Mouse (Mus musculus): ENCODE measurements around the gene Cmas.
A peak's percentile ranks its signal among the peaks of the same experiment; 100 is the strongest.

The Cmas gene

GRCm38 (mm10) chr6:142789736-142790135 lies 33.2 kb downstream of the Cmas start:
- no peak for DNase-seq (ENCODE audit: extremely low spot score, low read depth, low spot score)

- DNase-seq (ENCODE audit: extremely low spot score, low read depth, low spot score) = no peak
Observed at GRCm38 (mm10) chr6:142792241-142792968, 35.9 kb downstream of the Cmas start.

- DNase-seq (ENCODE audit: extremely low spot score, low read depth, low spot score) = no peak
Observed at GRCm38 (mm10) chr6:142793468-142793867, 37.0 kb downstream of the Cmas start.

GRCm38 (mm10) chr6:142795087-142795486 lies 38.6 kb downstream of the Cmas start:
- DNase-seq (ENCODE audit: extremely low spot score, low read depth, low spot score) = no peak

GRCm38 (mm10) chr6:142795655-142796441 lies 39.4 kb downstream of the Cmas start:
- DNase-seq (ENCODE audit: extremely low spot score, low read depth, low spot score) = no peak

- no peak for DNase-seq (ENCODE audit: extremely low spot score, low read depth, low spot score)
Observed at GRCm38 (mm10) chr6:142797996-142798395, 41.5 kb downstream of the Cmas start.

- no peak for DNase-seq (ENCODE audit: extremely low spot score, low read depth, low spot score)
Observed at GRCm38 (mm10) chr6:142798837-142799236, 42.4 kb downstream of the Cmas start.

GRCm38 (mm10) chr6:142799704-142800374 lies 43.4 kb downstream of the Cmas start:
- DNase-seq (ENCODE audit: extremely low spot score, low read depth, low spot score) = no peak

GRCm38 (mm10) chr6:142801687-142802086 lies 45.2 kb downstream of the Cmas start:
- no peak for DNase-seq (ENCODE audit: extremely low spot score, low read depth, low spot score)

- no peak for DNase-seq (ENCODE audit: extremely low spot score, low read depth, low spot score)
Observed at GRCm38 (mm10) chr6:142802617-142803525, 46.4 kb downstream of the Cmas start.

- no peak for DNase-seq (ENCODE audit: extremely low spot score, low read depth, low spot score)
Observed at GRCm38 (mm10) chr6:142804402-142804801, 47.9 kb downstream of the Cmas start, which contains the start of gene Sult6b2. Sult6b2 (minus strand) TSS chr6:142804502.

- DNase-seq (ENCODE audit: extremely low spot score, low read depth, low spot score) = no peak
Observed at GRCm38 (mm10) chr6:142806326-142806725, 49.8 kb downstream of the Cmas start.

GRCm38 (mm10) chr6:142809373-142810098 lies 53.0 kb downstream of the Cmas start:
- no peak for DNase-seq (ENCODE audit: extremely low spot score, low read depth, low spot score)

GRCm38 (mm10) chr6:142810239-142810638 lies 53.8 kb downstream of the Cmas start:
- no peak for DNase-seq (ENCODE audit: extremely low spot score, low read depth, low spot score)

GRCm38 (mm10) chr6:142812969-142813368 lies 56.5 kb downstream of the Cmas start:
- no peak for DNase-seq (ENCODE audit: extremely low spot score, low read depth, low spot score)

- DNase-seq (ENCODE audit: extremely low spot score, low read depth, low spot score) = no peak
Observed at GRCm38 (mm10) chr6:142814011-142814410, 57.5 kb downstream of the Cmas start.

GRCm38 (mm10) chr6:142814495-142814921 lies 58.0 kb downstream of the Cmas start:
- DNase-seq (ENCODE audit: extremely low spot score, low read depth, low spot score) = peak; percentile 83

- DNase-seq (ENCODE audit: extremely low spot score, low read depth, low spot score) = no peak
Observed at GRCm38 (mm10) chr6:142815513-142815912, 59.0 kb downstream of the Cmas start.

GRCm38 (mm10) chr6:142818306-142818705 lies 61.8 kb downstream of the Cmas start:
- DNase-seq (ENCODE audit: extremely low spot score, low read depth, low spot score) = no peak

Measured in hindlimb bud, embryonic 11.5 days (tissue).